Mouse (Mus musculus): ENCODE data around the gene Cep68.

The Cep68 gene

DNA sequence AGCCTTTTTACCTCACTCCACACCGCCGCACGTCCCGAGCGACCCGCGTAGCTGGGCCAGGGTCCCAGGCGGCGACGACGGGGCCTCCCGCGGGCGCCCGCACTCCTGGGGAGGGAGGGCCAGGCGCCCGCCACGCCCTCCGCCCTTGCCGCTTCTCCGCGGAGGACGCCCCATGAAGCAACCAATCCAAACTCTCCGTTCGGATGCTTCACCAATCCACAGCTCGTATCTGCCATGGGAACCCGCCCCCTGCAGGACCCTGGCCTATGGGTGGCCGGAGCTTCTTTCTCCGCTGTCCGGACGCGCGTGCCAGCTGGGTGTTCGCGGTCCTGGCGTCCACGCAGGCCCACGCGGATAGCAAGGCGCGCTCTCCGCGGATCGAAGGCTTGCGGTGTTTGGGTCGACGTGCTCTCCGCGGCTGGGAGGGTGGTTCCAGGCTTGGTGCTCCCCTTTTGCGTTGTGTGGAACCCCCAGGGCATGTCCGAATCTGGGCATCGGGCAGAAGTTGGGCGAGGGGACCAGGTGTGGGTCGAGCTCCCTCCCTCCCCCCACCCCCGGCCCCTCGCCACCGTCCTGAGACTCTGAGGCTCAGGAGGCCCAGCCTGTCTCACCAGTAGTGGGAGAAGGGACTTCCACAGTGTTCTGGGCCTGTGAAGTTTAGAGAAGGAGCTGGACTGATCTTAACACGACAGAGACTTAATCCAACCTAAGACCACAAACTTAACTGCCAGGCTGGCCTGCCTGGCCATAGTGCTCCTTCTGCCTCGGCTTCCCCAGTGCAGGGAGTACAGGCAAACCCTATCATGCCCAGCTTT is at the start of gene Cep68:
Gene Cep68, minus strand, starts transcription at position 134 of the 815 bp plus-strand sequence.
- peak; percentile 92 for DNase-seq (ENCODE audit: low spot score)

GRCm38 (mm10) chr11:20284463-20284862 is 35.2 kb upstream of the Cep68 start:
- no peak for DNase-seq (ENCODE audit: low spot score)

GRCm38 (mm10) chr11:20282601-20283219 is 33.5 kb upstream of the Cep68 start:
- no peak for DNase-seq (ENCODE audit: low spot score)

DNA sequence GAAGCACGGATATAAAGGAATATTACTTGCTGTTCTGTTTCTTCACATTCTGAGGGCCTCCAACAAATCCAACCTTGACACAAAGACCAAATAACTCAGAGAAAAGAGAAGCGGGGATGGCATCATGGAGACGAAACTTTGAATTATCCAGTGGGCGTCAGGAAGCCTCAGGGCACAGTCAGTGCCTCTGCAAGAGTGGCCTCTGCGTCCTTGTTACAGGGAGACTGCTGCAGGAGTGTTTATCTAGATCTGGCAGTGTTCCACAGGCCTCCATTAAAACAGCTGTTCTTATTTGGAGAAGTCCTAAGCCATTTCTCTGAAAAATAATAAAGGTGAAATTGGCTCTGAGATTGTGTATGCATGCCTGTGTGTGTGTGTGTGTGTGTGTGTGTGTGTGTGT is 31.8 kb upstream of the Cep68 start:
- no peak for DNase-seq (ENCODE audit: low spot score)

- no peak for DNase-seq (ENCODE audit: low spot score)
Observed at GRCm38 (mm10) chr11:20278702-20279101, 29.5 kb upstream of the Cep68 start.

- no peak for DNase-seq (ENCODE audit: low spot score)
Observed at GRCm38 (mm10) chr11:20277106-20277505, 27.9 kb upstream of the Cep68 start.

- DNase-seq (ENCODE audit: low spot score): no peak
Observed at GRCm38 (mm10) chr11:20275974-20276373, 26.7 kb upstream of the Cep68 start.

DNA sequence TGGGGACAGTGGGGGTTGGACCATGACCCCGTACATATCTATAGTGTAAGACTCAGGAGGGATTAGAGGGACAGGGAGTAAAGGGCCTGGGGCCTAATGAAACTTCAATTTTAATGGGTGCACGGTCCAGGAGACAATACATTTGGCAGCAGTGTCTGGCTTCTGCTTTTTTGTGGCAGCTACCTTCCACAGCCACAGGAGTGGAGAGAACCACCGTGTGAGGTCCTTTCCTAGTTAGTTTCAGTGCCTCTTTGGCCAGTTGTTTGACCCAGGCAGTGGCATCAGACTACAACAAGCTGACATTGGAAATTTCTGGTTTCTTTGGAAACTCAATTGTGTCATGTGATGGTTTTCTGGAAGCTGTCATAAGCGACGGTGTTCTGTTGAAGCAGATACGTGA is 20.7 kb upstream of the Cep68 start:
- no peak for DNase-seq (ENCODE audit: low spot score)

- no peak for DNase-seq (ENCODE audit: low spot score)
Observed at GRCm38 (mm10) chr11:20262628-20263380, 13.6 kb upstream of the Cep68 start.

DNA sequence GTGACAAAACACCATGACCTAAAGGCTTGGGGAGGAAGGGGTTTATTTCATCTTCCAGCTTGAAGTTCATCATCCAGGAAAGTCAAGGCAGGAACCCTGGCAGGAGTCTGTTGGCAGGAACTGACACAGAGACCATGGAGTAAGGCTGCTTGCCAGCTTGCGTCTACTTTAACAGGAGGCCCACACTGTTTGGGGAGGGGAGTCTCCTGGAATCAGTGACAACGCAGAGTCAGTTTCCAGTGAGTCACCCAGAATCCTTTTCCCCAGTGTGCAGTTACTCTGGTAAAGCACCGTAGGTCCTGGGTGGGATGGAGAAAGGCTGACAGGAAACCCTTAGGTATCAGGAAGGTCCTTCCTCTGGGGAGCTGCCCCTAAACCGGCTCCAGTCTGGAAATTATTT is 5.6 kb upstream of the Cep68 start:
- DNase-seq (ENCODE audit: low spot score): no peak

DNA sequence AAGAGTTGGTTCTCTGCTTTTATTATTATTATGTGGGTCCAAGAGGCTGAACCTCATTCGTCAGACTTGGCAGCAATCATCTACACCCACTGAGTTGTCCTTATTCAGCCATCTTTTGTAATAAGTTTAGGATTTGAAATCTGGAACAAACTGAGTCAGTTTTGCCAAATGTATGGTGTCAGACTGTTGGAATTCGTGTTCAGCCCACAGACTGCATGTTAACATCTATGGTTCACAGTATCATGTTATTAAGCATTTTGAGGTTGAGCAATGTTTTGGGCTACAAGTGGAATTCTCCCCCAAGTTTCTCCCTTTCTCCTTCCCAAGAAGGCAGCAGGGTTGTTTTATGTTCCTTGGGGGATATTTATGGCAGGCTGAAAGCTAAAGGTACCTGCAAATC is 3.9 kb upstream of the Cep68 start:
- DNase-seq (ENCODE audit: low spot score): no peak

DNA sequence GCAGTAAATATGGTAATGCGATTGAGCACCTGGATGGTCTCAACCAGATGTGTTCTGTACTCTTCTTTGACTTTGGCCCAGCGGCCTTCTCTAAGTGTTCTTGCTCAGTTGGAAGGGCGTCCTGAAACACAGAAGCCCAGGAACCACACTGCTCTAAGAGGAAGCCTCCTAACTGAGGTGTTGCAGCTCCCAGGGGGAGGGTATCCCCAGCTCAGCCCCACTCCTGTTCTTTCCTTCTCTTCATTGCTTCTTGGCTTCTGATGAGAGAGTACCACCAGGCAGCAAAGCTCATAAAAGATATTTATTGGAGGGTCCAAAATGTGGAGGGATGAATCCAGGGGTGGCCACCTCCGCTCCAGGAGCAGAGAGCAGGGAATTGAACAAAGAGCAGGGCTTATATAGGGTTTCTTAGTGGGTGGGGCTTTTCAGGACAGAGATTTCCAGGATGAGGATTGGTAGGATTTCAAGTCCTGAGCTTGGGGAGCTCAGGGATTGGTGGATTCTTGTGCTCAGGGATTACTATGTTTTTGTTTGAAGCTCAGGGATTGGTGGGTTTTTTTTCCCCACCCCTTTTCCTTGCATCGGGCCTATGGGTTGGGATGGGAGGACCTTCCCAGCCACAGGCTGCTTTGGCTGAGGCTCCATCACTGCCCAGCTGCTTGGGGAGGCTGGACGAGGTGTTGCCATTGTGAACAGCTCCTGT is 1.4 kb upstream of the Cep68 start:
- no peak for DNase-seq (ENCODE audit: low spot score)

DNA sequence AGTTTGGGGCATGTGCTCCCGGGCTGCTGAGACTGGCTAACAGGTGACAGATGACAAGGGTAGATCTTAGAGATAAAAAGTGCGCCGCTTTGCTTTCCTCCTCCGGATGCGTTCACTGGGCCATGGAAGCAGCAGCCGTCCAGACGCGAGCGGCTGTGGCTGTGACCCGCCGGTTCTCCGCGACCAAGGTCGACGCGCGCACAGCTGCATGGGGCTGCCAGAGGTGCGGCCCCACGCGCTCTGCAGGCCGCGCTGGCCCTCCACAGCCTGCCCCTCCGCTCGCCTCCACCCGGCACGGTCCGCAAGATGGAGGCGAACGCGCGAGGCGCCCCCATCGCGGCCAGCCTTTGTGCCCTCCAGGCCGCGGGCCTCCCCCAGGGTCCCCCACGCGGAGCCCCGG is 389 bp downstream of the Cep68 start:
- DNase-seq (ENCODE audit: low spot score): peak; percentile 69

GRCm38 (mm10) chr11:20248277-20248676 is 952 bp downstream of the Cep68 start:
- peak; percentile 78 for DNase-seq (ENCODE audit: low spot score)

- no peak for DNase-seq (ENCODE audit: low spot score)
Observed at GRCm38 (mm10) chr11:20247146-20247855, 1.9 kb downstream of the Cep68 start.

DNA sequence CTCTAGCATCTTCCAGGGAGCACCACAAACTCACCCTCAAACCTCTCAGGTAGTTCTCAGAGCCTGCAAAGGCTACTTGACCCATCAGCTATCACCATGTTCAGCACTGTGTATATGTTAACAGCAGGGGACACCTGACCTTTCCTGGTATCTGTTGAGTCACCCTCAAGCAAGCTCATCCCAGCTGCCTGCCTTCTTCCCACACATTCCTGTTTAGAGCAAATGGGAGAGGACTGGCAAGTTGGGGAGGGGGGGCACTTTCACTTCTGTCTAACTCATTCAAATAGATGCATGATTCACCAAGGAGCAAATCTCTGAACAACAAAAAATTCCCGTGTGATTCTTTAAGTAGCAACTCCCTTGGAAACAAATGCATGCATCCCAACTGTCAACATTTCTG is 2.6 kb downstream of the Cep68 start:
- no peak for DNase-seq (ENCODE audit: low spot score)

GRCm38 (mm10) chr11:20245316-20245715 is 3.9 kb downstream of the Cep68 start:
- DNase-seq (ENCODE audit: low spot score): no peak

- DNase-seq (ENCODE audit: low spot score): no peak
Observed at GRCm38 (mm10) chr11:20244336-20245290, 4.6 kb downstream of the Cep68 start.

DNA sequence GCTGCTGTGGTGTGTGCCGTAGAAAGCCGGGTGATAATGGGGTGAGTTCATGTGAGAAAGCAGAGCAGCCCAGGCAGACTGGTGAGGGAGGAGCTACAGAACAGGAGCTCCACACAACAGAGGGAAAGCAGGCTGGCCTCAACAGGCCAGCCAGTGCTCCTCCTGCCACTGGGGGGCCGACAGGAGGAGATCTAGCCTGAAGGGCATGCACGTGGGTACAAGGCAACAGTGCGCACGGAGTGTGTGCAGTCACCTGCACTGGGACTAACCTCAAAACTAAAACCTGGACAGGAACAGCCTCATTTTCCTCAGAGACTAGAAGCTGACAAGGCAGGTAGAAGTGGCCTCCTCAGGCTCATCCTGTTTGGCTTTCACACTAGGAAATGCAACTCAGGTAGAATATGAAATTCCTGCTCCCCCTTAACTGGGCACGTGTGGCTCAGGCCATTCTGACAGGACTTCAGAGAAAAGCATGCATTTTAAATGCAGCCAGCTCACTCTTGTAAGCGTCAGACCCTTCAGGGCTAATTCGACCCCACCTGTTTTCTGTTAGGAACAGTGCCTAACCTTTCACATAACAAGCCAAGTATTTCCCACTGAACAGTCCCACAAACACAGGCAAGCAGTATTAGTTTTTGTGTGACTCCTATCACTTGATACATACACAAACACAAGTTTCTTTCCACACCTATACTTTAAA is 5.9 kb downstream of the Cep68 start:
- DNase-seq (ENCODE audit: low spot score): no peak
